ENCODE assay signal across 17 mouse cellular contexts in the genomic region with DNA sequence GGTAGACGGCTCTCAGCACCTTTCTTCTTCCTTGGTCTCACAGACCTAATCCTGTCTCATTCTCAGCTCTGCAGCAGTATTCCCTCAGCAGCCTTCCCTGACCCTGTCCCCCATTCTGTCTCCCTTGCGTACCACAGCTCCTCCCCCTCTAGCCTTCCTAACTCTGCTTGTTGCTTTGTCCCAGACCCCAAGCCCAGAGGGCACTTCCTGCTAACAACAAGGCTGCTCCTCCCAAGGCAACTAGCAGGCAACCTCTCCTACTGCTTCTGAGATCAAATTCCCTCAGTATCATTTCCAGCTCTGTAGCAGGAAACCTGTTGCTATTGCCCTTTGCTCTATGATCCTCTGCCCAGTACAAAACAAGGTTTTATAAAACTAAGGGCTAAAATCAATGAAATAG.
DNase-seq lines count a peak whose midpoint lies in the region; ATAC-seq lines count a peak whose summit lies in the region.
"Had no signal": no experiment of that assay in that cellular context is flagged by ENCODE, and none has a peak within 500 bp of the region (broad histone marks: within the 10 kb centered on the region; RNA-seq: fewer than 3 reads in every experiment).

No protein-coding gene starts in this region.

- no peaks in the 10 kb centered on the region for H3K36me3 ChIP-seq in heart, embryonic 11.5 days (ENCODE audit: control insufficient read depth, insufficient read depth, low read length)
- H3K36me3 ChIP-seq in forebrain, embryonic 15.5 days, result no peaks in the 10 kb centered on the region
- H3K36me3 ChIP-seq: embryonic facial prominence, embryonic 15.5 days; forebrain, embryonic 12.5 days; G1E; hindbrain, embryonic 13.5 days had no signal

- no peak overlapping the region for H3K9ac ChIP-seq in heart, embryonic 11.5 days (ENCODE audit: low read depth, low read length)
- no peak overlapping the region for H3K9ac ChIP-seq in forebrain, embryonic 15.5 days (replicated peaks)
- H3K9ac ChIP-seq: embryonic facial prominence, embryonic 15.5 days; forebrain, embryonic 12.5 days; hindbrain, embryonic 13.5 days; liver, embryonic 14.5 days had no signal

- DNase-seq in heart, adult 9 months (ENCODE audit: low spot score in 2 of 2), result peak; percentile 1 to 5
- peak; percentile 69 for DNase-seq in ZHBTc4 (ENCODE audit: low read depth, low spot score)
- DNase-seq in kidney, adult 18-20 months, result peak; percentile 23
- peak; percentile 3 for DNase-seq in kidney, postnatal 14 days
- DNase-seq in heart, adult 8-10 months (ENCODE audit: low spot score), result no peak
- DNase-seq: adrenal gland, postnatal 10 days; cerebellum, postnatal 10 days had no signal

- ATAC-seq in heart, embryonic 11.5 days (replicated peaks; ENCODE audit: insufficient number of reproducible peaks, low FRiP score, low TSS enrichment), result no peak
- ATAC-seq in forebrain, embryonic 15.5 days (replicated peaks), result no peak
- no peak for ATAC-seq in frontal cortex, adult (ENCODE audit: low TSS enrichment)
- ATAC-seq: lung, postnatal 0 days had no signal

- 41% methylated on average over 2 of the region's 2 CpGs for WGBS in heart, embryonic 11.5 days (ENCODE audit: insufficient replicate concordance)
- 46% methylated on average over 2 of the region's 2 CpGs for WGBS in forebrain, embryonic 15.5 days

- no peak overlapping the region for H3K27ac ChIP-seq in heart, embryonic 11.5 days (ENCODE audit: low read depth, low read length)
- H3K27ac ChIP-seq in forebrain, embryonic 15.5 days (replicated peaks), result no peak overlapping the region
- H3K27ac ChIP-seq: embryonic facial prominence, embryonic 15.5 days; forebrain, embryonic 12.5 days; hindbrain, embryonic 13.5 days; liver, embryonic 14.5 days had no signal

- H3K4me2 ChIP-seq in heart, embryonic 11.5 days, result no peak overlapping the region
- H3K4me2 ChIP-seq in forebrain, embryonic 15.5 days (replicated peaks), result no peak overlapping the region
- H3K4me2 ChIP-seq: embryonic facial prominence, embryonic 15.5 days; forebrain, embryonic 12.5 days; hindbrain, embryonic 13.5 days had no signal

- no peak overlapping the region for H3K4me3 ChIP-seq in heart, embryonic 11.5 days (ENCODE audit: low read depth, low read length)
- no peak overlapping the region for H3K4me3 ChIP-seq in forebrain, embryonic 15.5 days
- H3K4me3 ChIP-seq: embryonic facial prominence, embryonic 15.5 days; forebrain, embryonic 12.5 days; hindbrain, embryonic 13.5 days; megakaryocyte, embryonic 14.5 days had no signal

- no peaks in the 10 kb centered on the region for H3K4me1 ChIP-seq in heart, embryonic 11.5 days (ENCODE audit: control insufficient read depth, insufficient read depth, low read length)
- peaks cover 8% of the 10 kb centered on the region; the same call in 1 of the 2 replicates for H3K4me1 ChIP-seq in forebrain, embryonic 15.5 days
- H3K4me1 ChIP-seq: forebrain, embryonic 12.5 days; hindbrain, embryonic 13.5 days; megakaryocyte, embryonic 14.5 days had no signal

- H3K9me3 ChIP-seq in heart, embryonic 11.5 days (replicated peaks; ENCODE audit: control insufficient read depth, low read length), result no peaks in the 10 kb centered on the region
- no peaks in the 10 kb centered on the region for H3K9me3 ChIP-seq in forebrain, embryonic 15.5 days
- H3K9me3 ChIP-seq: embryonic facial prominence, embryonic 15.5 days; forebrain, embryonic 12.5 days; G1E; hindbrain, embryonic 13.5 days; megakaryocyte, embryonic 14.5 days had no signal

- H3K27me3 ChIP-seq in heart, embryonic 11.5 days (ENCODE audit: control insufficient read depth, insufficient read depth, low read length), result no peaks in the 10 kb centered on the region
- H3K27me3 ChIP-seq in forebrain, embryonic 15.5 days, result no peaks in the 10 kb centered on the region
- H3K27me3 ChIP-seq: embryonic facial prominence, embryonic 15.5 days; forebrain, embryonic 12.5 days; hindbrain, embryonic 13.5 days; megakaryocyte, embryonic 14.5 days had no signal
